ENCODE assay signal across 8 mouse cellular contexts in the genomic region with DNA sequence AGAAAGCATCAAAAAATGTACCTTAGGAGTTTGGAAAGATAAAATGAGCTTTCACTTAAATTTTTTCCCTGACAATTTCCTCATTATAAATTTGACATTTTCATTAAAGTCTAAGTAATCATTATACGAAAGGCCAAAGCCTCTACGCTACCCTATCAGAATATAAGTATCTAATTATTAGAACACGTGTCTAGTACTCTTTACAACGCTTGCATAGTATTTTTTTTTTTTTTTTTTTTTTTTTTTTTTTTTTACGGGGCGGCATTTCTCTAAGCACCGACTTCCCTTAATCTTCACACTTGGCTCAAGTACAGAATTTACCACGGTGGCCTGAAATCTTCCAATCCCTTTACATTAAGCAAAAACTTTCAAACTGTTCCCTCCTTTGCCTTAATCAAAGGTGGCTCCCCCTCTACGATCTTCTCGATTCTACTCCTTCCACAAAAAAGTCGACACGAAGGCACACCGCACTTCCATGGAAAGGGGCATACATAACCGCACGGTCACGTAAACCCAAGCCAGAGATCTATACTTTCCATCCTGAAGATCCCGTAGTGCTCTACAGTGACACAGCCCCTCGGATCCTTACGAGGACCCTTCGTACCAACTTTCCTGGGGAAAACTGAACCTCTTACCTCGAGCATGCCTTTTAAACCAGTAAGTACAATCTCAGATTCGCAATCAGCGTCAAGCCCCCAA. TPM values are rescaled to one million over a fixed set of nuclear protein-coding genes. Genes with fewer than 3 reads are reported as not detected.
DNase-seq lines count a peak whose midpoint lies in the region; ATAC-seq and TF ChIP-seq lines count a peak whose summit lies in the region.

No protein-coding gene starts in this region.

- no peaks in the 10 kb centered on the region for H3K9me3 ChIP-seq in kidney, postnatal 0 days (replicated peaks; ENCODE audit: low read length)
- no peaks in the 10 kb centered on the region for H3K9me3 ChIP-seq in forebrain, embryonic 15.5 days
- H3K9me3 ChIP-seq in liver, embryonic 12.5 days (replicated peaks), result no peaks in the 10 kb centered on the region
- no peaks in the 10 kb centered on the region for H3K9me3 ChIP-seq in stomach, embryonic 14.5 days (ENCODE audit: control insufficient read depth, low read depth, low read length)

- no peak for TF ChIP-seq CTCF in kidney, postnatal 0 days (IDR thresholded peaks at IDR 0.05; ENCODE audit: low read depth)

- H3K4me2 ChIP-seq in kidney, postnatal 0 days (ENCODE audit: low read length), result peak overlapping the region; percentile 81
- peak overlapping the region; percentile 71 for H3K4me2 ChIP-seq in forebrain, embryonic 15.5 days (replicated peaks)
- peak overlapping the region; percentile 76 for H3K4me2 ChIP-seq in liver, embryonic 12.5 days
- H3K4me2 ChIP-seq in stomach, embryonic 14.5 days (replicated peaks; ENCODE audit: low read depth, low read length), result peak overlapping the region; percentile 51

- intact Hi-C loops in gastrocnemius, postnatal 14 days (cut with DNase I; ENCODE audit: low total_unique reads), result no loop called here

- ATAC-seq in kidney, postnatal 0 days (replicated peaks; ENCODE audit: low FRiP score, low read depth), result no peak
- 0 out of 2 replicates have a peak, but pooled peaks have one; percentile 0 for ATAC-seq in forebrain, embryonic 15.5 days (replicated peaks)
- peak; percentile 11 for ATAC-seq in liver, embryonic 12.5 days
- no peak for ATAC-seq in stomach, embryonic 14.5 days (ENCODE audit: insufficient number of reproducible peaks, insufficient read depth, low FRiP score, low read depth)
- no peak for ATAC-seq in inflammation-experienced regulatory T-cells, adult 6 months

- H3K36me3 ChIP-seq in kidney, postnatal 0 days (ENCODE audit: insufficient read depth, low read length), result peaks cover 11% of the 10 kb centered on the region; the same call in 1 of the 2 replicates
- peaks cover 14% of the 10 kb centered on the region for H3K36me3 ChIP-seq in forebrain, embryonic 15.5 days
- peaks cover 27% of the 10 kb centered on the region for H3K36me3 ChIP-seq in liver, embryonic 12.5 days
- H3K36me3 ChIP-seq in stomach, embryonic 14.5 days (ENCODE audit: control insufficient read depth, insufficient read depth, low read length), result peaks cover 11% of the 10 kb centered on the region

- 2% methylated on average over 23 of the region's 23 CpGs for WGBS in kidney, postnatal 0 days
- 2% methylated on average over 23 of the region's 23 CpGs for WGBS in forebrain, embryonic 15.5 days
- WGBS in liver, embryonic 12.5 days (ENCODE audit: insufficient replicate concordance), result 4% methylated on average over 23 of the region's 23 CpGs
- WGBS in stomach, embryonic 14.5 days, result 4% methylated on average over 23 of the region's 23 CpGs

- peak; percentile 25 for DNase-seq in kidney, postnatal 0 days (ENCODE audit: low spot score)
- DNase-seq in kidney, postnatal 36 days, result no peak
- DNase-seq in ZHBTc4 (ENCODE audit: low read depth, low spot score), result peak; percentile 43
- DNase-seq in gastrocnemius, postnatal 14 days, result no peak

- no peaks in the 10 kb centered on the region for H3K27me3 ChIP-seq in kidney, postnatal 0 days (ENCODE audit: insufficient read depth, low read length)
- no peaks in the 10 kb centered on the region for H3K27me3 ChIP-seq in forebrain, embryonic 15.5 days
- H3K27me3 ChIP-seq in liver, embryonic 12.5 days (replicated peaks), result no peaks in the 10 kb centered on the region
- no peaks in the 10 kb centered on the region for H3K27me3 ChIP-seq in stomach, embryonic 14.5 days (ENCODE audit: control insufficient read depth, insufficient read depth, low read length)

- H3K27ac ChIP-seq in kidney, postnatal 0 days, result peak overlapping the region; percentile 98
- H3K27ac ChIP-seq in forebrain, embryonic 15.5 days (replicated peaks), result peak overlapping the region; percentile 100
- H3K27ac ChIP-seq in liver, embryonic 12.5 days, result peak overlapping the region; percentile 99
- H3K27ac ChIP-seq in stomach, embryonic 14.5 days (ENCODE audit: low read length), result peak overlapping the region; percentile 100

- peak overlapping the region; percentile 79 for H3K9ac ChIP-seq in kidney, postnatal 0 days (ENCODE audit: low read depth, low read length)
- peak overlapping the region; percentile 95 for H3K9ac ChIP-seq in forebrain, embryonic 15.5 days (replicated peaks)
- H3K9ac ChIP-seq in liver, embryonic 12.5 days, result peak overlapping the region; percentile 97
- peak overlapping the region; percentile 76 for H3K9ac ChIP-seq in stomach, embryonic 14.5 days (replicated peaks; ENCODE audit: low read depth, low read length)

- H3K4me3 ChIP-seq in kidney, postnatal 0 days (replicated peaks; ENCODE audit: low read depth, low read length), result peak overlapping the region; percentile 69
- H3K4me3 ChIP-seq in forebrain, embryonic 15.5 days, result peak overlapping the region; percentile 95
- H3K4me3 ChIP-seq in liver, embryonic 12.5 days, result peak overlapping the region; percentile 96
- H3K4me3 ChIP-seq in stomach, embryonic 14.5 days (ENCODE audit: low read depth, low read length), result peak overlapping the region; percentile 79

- peaks cover 7% of the 10 kb centered on the region; the same call in 1 of the 2 replicates for H3K4me1 ChIP-seq in kidney, postnatal 0 days (replicated peaks; ENCODE audit: insufficient read depth, low read length)
- H3K4me1 ChIP-seq in forebrain, embryonic 15.5 days, result peaks cover 24% of the 10 kb centered on the region
- peaks cover 32% of the 10 kb centered on the region for H3K4me1 ChIP-seq in liver, embryonic 12.5 days
- H3K4me1 ChIP-seq in stomach, embryonic 14.5 days (ENCODE audit: control insufficient read depth, insufficient read depth, low read length), result peaks cover 9% of the 10 kb centered on the region; the same call in 1 of the 2 replicates

RNA-seq across cellular contexts. Expression of gene Eed, which starts 1.2 kb away (rescaled TPM):
- polyA plus RNA-seq in kidney, postnatal 0 days (2015; fragmentation: Nextera tagmentation; extraction: Ambion mirVana), result 51.0 and 54.3 TPM in 2 replicates
- 41.5 and 44.0 TPM in 2 replicates for polyA plus RNA-seq in forebrain, embryonic 15.5 days (2015; fragmentation: Nextera tagmentation; extraction: Ambion mirVana)
- 58.1 and 61.5 TPM in 2 replicates for polyA plus RNA-seq in liver, embryonic 12.5 days (2016; fragmentation: Nextera tagmentation; extraction: Ambion mirVana)
- 75.9 and 78.8 TPM in 2 replicates for polyA plus RNA-seq in stomach, embryonic 14.5 days (2014; fragmentation: Nextera tagmentation; extraction: Ambion mirVana)
- total RNA-seq in gastrocnemius, postnatal 14 days (2021), result 10 to 100 TPM; 19.1 to 26.6 TPM
- 10 to 100 TPM; 75.2 to 96.7 (median 91.0) TPM for polyA plus RNA-seq in inflammation-experienced regulatory T-cells, adult 6 months (2017; shearing (Covaris generic))

RNA-seq across cellular contexts. Expression of gene Hikeshi, which starts 38.6 kb away (rescaled TPM):
- 138 and 145 TPM in 2 replicates for polyA plus RNA-seq in kidney, postnatal 0 days (2015; fragmentation: Nextera tagmentation; extraction: Ambion mirVana)
- polyA plus RNA-seq in forebrain, embryonic 15.5 days (2015; fragmentation: Nextera tagmentation; extraction: Ambion mirVana), result 150 and 158 TPM in 2 replicates
- 92.6 and 94.9 TPM in 2 replicates for polyA plus RNA-seq in liver, embryonic 12.5 days (2016; fragmentation: Nextera tagmentation; extraction: Ambion mirVana)
- polyA plus RNA-seq in stomach, embryonic 14.5 days (2014; fragmentation: Nextera tagmentation; extraction: Ambion mirVana), result 122 and 127 TPM in 2 replicates
- total RNA-seq in gastrocnemius, postnatal 14 days (2021), result 10 to 100 TPM; 78.7 to 78.9 TPM
- polyA plus RNA-seq in inflammation-experienced regulatory T-cells, adult 6 months (2017; shearing (Covaris generic)), result 100 to 1,000 TPM in 1 of 3 experiments, 10 to 100 TPM in 2; 67.1 to 106 (median 76.4) TPM

Comparison
In these comparisons a context has a peak if more than half of its experiments do, and no peak if none do; other contexts are left out.
1. DNase-seq: peak in kidney, postnatal 0 days (single experiment) and ZHBTc4 (single experiment); none in kidney, postnatal 36 days (0 of 2) and gastrocnemius, postnatal 14 days (single experiment).
2. ATAC-seq: peak in forebrain, embryonic 15.5 days (single experiment) and liver, embryonic 12.5 days (single experiment); none in kidney, postnatal 0 days (single experiment), stomach, embryonic 14.5 days (single experiment) and inflammation-experienced regulatory T-cells, adult 6 months (single experiment).
3. Peak in every context shown above with its lines, with median percentiles within 50 percentile points of each other: H3K27ac ChIP-seq, H3K4me2 ChIP-seq, H3K4me3 ChIP-seq and H3K9ac ChIP-seq.